ENCODE assay signal across 23 mouse cellular contexts in the genomic region with DNA sequence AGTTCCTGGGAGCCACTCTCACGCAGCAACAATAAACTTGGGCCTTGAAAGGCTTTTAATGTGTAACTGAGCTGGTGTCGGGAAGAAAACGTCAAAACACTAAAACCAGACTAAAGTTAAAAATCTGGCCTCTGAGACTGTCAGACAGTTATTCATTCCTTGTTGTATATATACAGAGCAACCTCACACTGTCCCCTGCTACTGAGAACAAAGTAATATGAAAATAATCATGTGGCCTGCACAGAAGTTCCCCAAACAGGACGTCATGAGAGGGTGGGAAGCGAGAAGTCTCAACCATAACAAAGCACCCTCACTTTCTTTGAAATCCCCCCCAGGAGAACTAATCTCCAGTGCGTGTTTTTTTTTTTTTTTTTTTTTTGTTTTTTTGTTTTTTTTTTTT.
DNase-seq lines count a peak whose midpoint lies in the region; ATAC-seq and TF ChIP-seq lines count a peak whose summit lies in the region.
"Had no signal": no experiment of that assay in that cellular context is flagged by ENCODE, and none has a peak within 500 bp of the region (broad histone marks: within the 10 kb centered on the region; RNA-seq: fewer than 3 reads in every experiment).

No protein-coding gene starts in this region.

- peak; percentile 64 for TF ChIP-seq EP300 in lung, postnatal 0 days (IDR thresholded peaks at IDR 0.05)

- WGBS in kidney, adult 2 months: 51% methylated on average over 6 of the region's 6 CpGs
- WGBS in lung, embryonic 15.5 days: 34% methylated on average over 6 of the region's 6 CpGs
- 57% methylated on average over 6 of the region's 6 CpGs for WGBS in lung, postnatal 0 days

- H3K4me2 ChIP-seq in lung, embryonic 15.5 days: no peak overlapping the region
- H3K4me2 ChIP-seq in lung, postnatal 0 days (replicated peaks; ENCODE audit: low read depth, low read length): no peak overlapping the region
- H3K4me2 ChIP-seq: embryonic facial prominence, embryonic 12.5 days; forebrain, embryonic 13.5 days; forebrain, embryonic 15.5 days had no signal

- TF ChIP-seq POLR2A in kidney, adult 2 months (IDR thresholded peaks at IDR 0.05; ENCODE audit: low read depth, low read length): no peak

- no peak overlapping the region for H3K9ac ChIP-seq in lung, embryonic 15.5 days
- no peak overlapping the region for H3K9ac ChIP-seq in lung, postnatal 0 days (replicated peaks; ENCODE audit: low read depth)
- H3K9ac ChIP-seq: embryonic facial prominence, embryonic 12.5 days; forebrain, embryonic 13.5 days; forebrain, embryonic 15.5 days had no signal

- H3K9me3 ChIP-seq in lung, embryonic 15.5 days: no peaks in the 10 kb centered on the region
- H3K9me3 ChIP-seq in lung, postnatal 0 days (ENCODE audit: low read length): no peaks in the 10 kb centered on the region
- H3K9me3 ChIP-seq: embryonic facial prominence, embryonic 10.5 days; embryonic facial prominence, embryonic 12.5 days; forebrain, embryonic 13.5 days; forebrain, embryonic 15.5 days had no signal

- no peaks in the 10 kb centered on the region for H3K36me3 ChIP-seq in kidney, adult 2 months (ENCODE audit: control insufficient read depth, insufficient read depth, low read length)
- H3K36me3 ChIP-seq in lung, embryonic 15.5 days: no peaks in the 10 kb centered on the region
- H3K36me3 ChIP-seq in lung, postnatal 0 days (ENCODE audit: insufficient read depth, low read length): no peaks in the 10 kb centered on the region
- H3K36me3 ChIP-seq: embryonic facial prominence, embryonic 10.5 days; embryonic facial prominence, embryonic 12.5 days; forebrain, embryonic 15.5 days; G1E had no signal

- H3K27me3 ChIP-seq in kidney, adult 2 months (replicated peaks; ENCODE audit: control insufficient read depth, insufficient read depth, low read length): no peaks in the 10 kb centered on the region
- no peaks in the 10 kb centered on the region for H3K27me3 ChIP-seq in lung, embryonic 15.5 days
- no peaks in the 10 kb centered on the region for H3K27me3 ChIP-seq in lung, postnatal 0 days (replicated peaks; ENCODE audit: insufficient read depth, low read length)
- H3K27me3 ChIP-seq: embryonic facial prominence, embryonic 12.5 days; forebrain, embryonic 13.5 days; forebrain, embryonic 15.5 days; Patski had no signal

- peak; percentile 17 for DNase-seq in kidney, adult 2 months
- DNase-seq in kidney, adult 18-20 months: no peak
- DNase-seq in lung, postnatal 4 days: no peak
- peak; percentile 37 for DNase-seq in lung, postnatal 0 days (ENCODE audit: low spot score)
- DNase-seq in lung, postnatal 25 days (ENCODE audit: low spot score): no peak
- DNase-seq: adrenal gland, adult 8-10 months; adrenal gland, postnatal 14 days; adrenal gland, postnatal 36 days; B cell, adult 2 months; cerebellum, adult 11-12 months; cerebellum, adult 2 months; cerebellum, adult 9-10 months; cerebellum, postnatal 10 days; cerebellum, postnatal 25 days had no signal

- H3K27ac ChIP-seq in kidney, adult 2 months (ENCODE audit: insufficient read depth, low read depth, low read length): no peak overlapping the region
- 0 out of 2 replicates have a peak overlapping the region, but pooled peaks have one; percentile 55 for H3K27ac ChIP-seq in lung, embryonic 15.5 days
- H3K27ac ChIP-seq in lung, postnatal 0 days (ENCODE audit: low read length): no peak overlapping the region
- H3K27ac ChIP-seq: embryonic facial prominence, embryonic 10.5 days; embryonic facial prominence, embryonic 12.5 days; forebrain, embryonic 13.5 days; forebrain, embryonic 15.5 days had no signal

- no peak for TF ChIP-seq CTCF in kidney, adult 2 months (conservative IDR thresholded peaks at IDR 0.05; ENCODE audit: insufficient read depth, insufficient read length, low read depth, low read length)
- TF ChIP-seq CTCF in lung, postnatal 0 days (IDR thresholded peaks at IDR 0.05): no peak

- H3K4me1 ChIP-seq in kidney, adult 2 months (ENCODE audit: control insufficient read depth, insufficient read depth, low read length): no peaks in the 10 kb centered on the region
- no peaks in the 10 kb centered on the region for H3K4me1 ChIP-seq in lung, embryonic 15.5 days
- H3K4me1 ChIP-seq in lung, postnatal 0 days (ENCODE audit: insufficient read depth, low read depth, low read length): peaks cover 3% of the 10 kb centered on the region; the same call in 1 of the 2 replicates
- H3K4me1 ChIP-seq: embryonic facial prominence, embryonic 10.5 days; embryonic facial prominence, embryonic 12.5 days; forebrain, embryonic 15.5 days had no signal

- no peak overlapping the region for H3K4me3 ChIP-seq in kidney, adult 2 months (ENCODE audit: insufficient read depth, low read depth, low read length)
- no peak overlapping the region for H3K4me3 ChIP-seq in lung, embryonic 15.5 days
- H3K4me3 ChIP-seq in lung, postnatal 0 days (ENCODE audit: low read depth, low read length): no peak overlapping the region
- H3K4me3 ChIP-seq: embryonic facial prominence, embryonic 10.5 days; embryonic facial prominence, embryonic 12.5 days; forebrain, embryonic 13.5 days; forebrain, embryonic 15.5 days had no signal

- peak; percentile 79; the same call in 1 of the 2 replicates for ATAC-seq in lung, embryonic 15.5 days (ENCODE audit: borderline replicate concordance, extremely low read depth, low FRiP score, low TSS enrichment)
- ATAC-seq in lung, postnatal 0 days: peak; percentile 70
- ATAC-seq: activated CD4-positive, CD25-positive, alpha-beta regulatory T cell, adult 4 months; CD4-positive, CD25-positive, alpha-beta regulatory T cell, adult 4 months; forebrain, embryonic 13.5 days; forebrain, embryonic 15.5 days; Patski had no signal

Comparison
In these comparisons a context has a peak if more than half of its experiments do, and no peak if none do; other contexts are left out.
1. DNase-seq: peak in kidney, adult 2 months (single experiment) and lung, postnatal 0 days (single experiment); none in kidney, adult 18-20 months (single experiment), lung, postnatal 4 days (0 of 2) and lung, postnatal 25 days (single experiment).